Mouse (Mus musculus): ENCODE data around the gene Fnbp1l. TPM values are rescaled to one million over a fixed set of nuclear protein-coding genes. Genes with fewer than 3 reads are reported as not detected.

Fnbp1l gene
- polyA plus RNA-seq, 1 experiment from 2014 or later: 52.9 TPM

Small RNAs within 50 kb of the gene (microRNA-seq; reads per million reads assigned to microRNA genes)
- not detected for gene Mir7657

Other genes with a start within 250 kb of the Fnbp1l start
- 31.6 and 33.8 TPM in 2 replicates for gene Pde5a, start 109.2 kb upstream of the Fnbp1l start, polyA plus RNA-seq (2014; fragmentation: Nextera tagmentation; extraction: Ambion mirVana)